Mouse (Mus musculus) small intestine, adult 2 months (tissue): Measurements from ENCODE around the gene Ppp2r5e.

Experiments used
- CTCF ChIP-seq: fragments of 200-500 bp; IDR thresholded peaks from 2 replicates; pipeline ENCODE4 v1.5.1; 2012; ENCODE audit warnings: low read depth, mild to moderate bottlenecking, control low read depth, inconsistent platforms, low read length, moderate library complexity, mixed read lengths; ENCODE audit not compliant: insufficient replicate concordance, insufficient read length; ENCODE audit errors: extremely low read depth
- POLR2A ChIP-seq: fragments of 200-500 bp; IDR thresholded peaks from 2 replicates; pipeline ENCODE4 v1.6.1; 2012; ENCODE audit warnings: low read depth, mild to moderate bottlenecking, control low read depth, inconsistent platforms, low read length, moderate library complexity

- TF ChIP-seq CTCF (no peak), POLR2A (no peak)
Measured at GRCm38 (mm10) chr12:75511520-75511919, 84.5 kb downstream of the Ppp2r5e start.
